Mouse (Mus musculus) myocyte (in vitro differentiated cells): ENCODE data around the gene Lcn2. TPM values are rescaled to one million over a fixed set of nuclear protein-coding genes. Genes with fewer than 3 reads are reported as not detected.

Experiments used
- H3K27me3 ChIP-seq: one replicate; pipeline ENCODE4 v1.6.1; 2011; ENCODE audit not compliant: control insufficient read depth, insufficient read depth, insufficient read length
- H3K36me3 ChIP-seq: one replicate; pipeline ENCODE4 v1.6.1; 2011; ENCODE audit not compliant: control insufficient read depth, insufficient read depth
- H3K4me2 ChIP-seq: one replicate; pipeline ENCODE4 v1.6.1; 2011; ENCODE audit warnings: low read depth, control low read depth
- H3K4me3 ChIP-seq: one replicate; pipeline ENCODE4 v1.5.1; 2011; ENCODE audit warnings: mild to moderate bottlenecking, control low read depth, moderate library complexity
- H3K79me2 ChIP-seq: one replicate; pipeline ENCODE4 v1.6.1; 2011; ENCODE audit not compliant: control insufficient read depth, insufficient read depth
- H3ac ChIP-seq: one replicate; pipeline ENCODE4 v1.6.1; 2011; ENCODE audit not compliant: control insufficient read depth, insufficient read length
- CEBPB ChIP-seq: IDR thresholded peaks from 2 replicates; pipeline ENCODE4 v1.6.1; 2011; ENCODE audit warnings: mild to moderate bottlenecking, moderate library complexity; ENCODE audit not compliant: poor library complexity, insufficient read depth, severe bottlenecking
- E2F4 ChIP-seq: IDR thresholded peaks from one replicate; pipeline ENCODE4 v1.6.1; 2011; ENCODE audit warnings: mild to moderate bottlenecking, control low read depth, moderate library complexity; ENCODE audit not compliant: insufficient read depth
- MAX ChIP-seq: IDR thresholded peaks from one replicate; pipeline ENCODE4 v1.6.1; 2011; ENCODE audit warnings: low read depth, mild to moderate bottlenecking, control low read depth
- MYOD1 ChIP-seq, 3 experiments: IDR thresholded peaks; one replicate each; pipeline ENCODE4 v1.6.1; 2011; ENCODE audit warnings: control low read depth in 2 of 3, low read depth in 2 of 3, mild to moderate bottlenecking in 2 of 3, moderate library complexity in 1 of 3; ENCODE audit not compliant: insufficient read length in 2 of 3, control insufficient read depth in 1 of 3
- MYOG ChIP-seq, 3 experiments: IDR thresholded peaks; one replicate each; pipeline ENCODE4 v1.6.1; 2011; ENCODE audit warnings: control low read depth in 2 of 3, low read depth in 2 of 3, mild to moderate bottlenecking in 2 of 3; ENCODE audit not compliant: insufficient read length in 2 of 3, control insufficient read depth in 1 of 3, insufficient read depth in 1 of 3
- POLR2A ChIP-seq: IDR thresholded peaks from one replicate; pipeline ENCODE4 v1.6.1; 2011; ENCODE audit warnings: low read depth, mild to moderate bottlenecking, control low read depth, moderate library complexity; ENCODE audit not compliant: insufficient read length
- POLR2AphosphoS2 ChIP-seq: IDR thresholded peaks from one replicate; pipeline ENCODE4 v1.6.1; 2011; ENCODE audit warnings: low read depth, control low read depth; ENCODE audit not compliant: insufficient read length
- REST ChIP-seq: IDR thresholded peaks from one replicate; pipeline ENCODE4 v1.6.1; 2011; ENCODE audit warnings: mild to moderate bottlenecking, control low read depth, moderate library complexity; ENCODE audit not compliant: insufficient read depth, insufficient read length
- SRF ChIP-seq: IDR thresholded peaks from one replicate; pipeline ENCODE4 v1.6.1; 2011; ENCODE audit warnings: low read depth; ENCODE audit not compliant: control insufficient read depth, insufficient read length
- TCF12 ChIP-seq: IDR thresholded peaks from one replicate; pipeline ENCODE4 v1.6.1; 2011; ENCODE audit warnings: mild to moderate bottlenecking, control low read depth; ENCODE audit not compliant: poor library complexity, insufficient read depth, severe bottlenecking
- TCF3 ChIP-seq: IDR thresholded peaks from one replicate; pipeline ENCODE4 v1.6.1; 2011; ENCODE audit warnings: low read depth, control low read depth; ENCODE audit not compliant: insufficient read length
- USF1 ChIP-seq: IDR thresholded peaks from one replicate; pipeline ENCODE4 v1.6.1; 2011; ENCODE audit warnings: low read depth, mild to moderate bottlenecking, control low read depth, moderate library complexity
- polyA plus RNA-seq: library from polyadenylated mRNA; unstranded; fragments of >200 nt; fragmentation: generic; extraction: Trizol; gene quantifications from one replicate; pipeline ENCODE4 v1.2.1, GENCODE M21; 2012; ENCODE audit warnings: missing spikeins

The Lcn2 gene
- polyA plus RNA-seq: 0.02 TPM

DNA sequence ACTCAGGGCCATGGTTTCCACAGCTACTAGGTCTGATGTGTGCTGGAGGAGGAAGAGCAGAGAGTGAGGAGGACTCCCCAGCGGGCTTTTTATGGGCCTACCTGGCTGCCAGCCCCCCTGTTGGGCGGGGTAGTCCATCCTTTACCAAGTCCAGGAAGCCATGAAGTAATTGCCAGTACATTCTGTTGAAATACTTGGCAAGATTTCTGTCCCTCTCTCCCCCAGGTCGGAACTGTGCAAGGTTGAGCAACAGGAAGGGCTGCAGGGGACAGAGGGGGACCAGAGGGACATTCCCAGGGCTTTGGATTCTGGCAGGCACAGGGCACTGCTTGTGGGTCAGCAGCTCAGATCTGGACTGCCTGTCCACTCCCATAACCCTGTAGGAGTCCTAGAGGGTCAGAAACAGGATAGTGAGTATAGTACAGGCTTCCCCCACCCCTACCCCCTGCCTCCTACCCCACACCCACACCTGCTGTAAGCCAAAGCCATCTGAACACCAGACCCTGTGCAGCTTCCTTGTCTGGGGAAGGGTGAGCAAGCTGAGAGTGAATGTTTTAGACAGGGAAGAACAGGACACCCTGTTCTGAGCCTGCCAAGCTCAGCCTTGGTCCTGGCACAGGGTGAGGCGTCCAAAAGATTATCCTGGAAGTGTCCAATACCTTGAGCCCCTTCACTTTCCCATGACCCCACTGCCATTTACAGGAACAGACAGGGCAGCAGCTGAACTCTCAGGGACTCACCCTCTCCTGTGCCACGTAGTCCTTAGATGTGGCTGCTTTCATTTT, at the start of gene Lcn2:
Gene Lcn2, minus strand, starts transcription at position 547 of the 785 bp plus-strand sequence.
- no peak within 1 kb of the TSS for H3ac ChIP-seq
- peaks cover 19% of the 10 kb centered on the region for H3K27me3 ChIP-seq
- H3K4me2 ChIP-seq: no peak within 1 kb of the TSS
- no peaks in the 10 kb centered on the region for H3K79me2 ChIP-seq
- H3K36me3 ChIP-seq: no peaks in the 10 kb centered on the region
- TF ChIP-seq SRF: no peak
- no peak for TF ChIP-seq E2F4
- no peak for TF ChIP-seq POLR2AphosphoS2
- TF ChIP-seq TCF3: no peak
- TF ChIP-seq CEBPB: no peak
- no peak within 1 kb of the TSS for H3K4me3 ChIP-seq

DNA sequence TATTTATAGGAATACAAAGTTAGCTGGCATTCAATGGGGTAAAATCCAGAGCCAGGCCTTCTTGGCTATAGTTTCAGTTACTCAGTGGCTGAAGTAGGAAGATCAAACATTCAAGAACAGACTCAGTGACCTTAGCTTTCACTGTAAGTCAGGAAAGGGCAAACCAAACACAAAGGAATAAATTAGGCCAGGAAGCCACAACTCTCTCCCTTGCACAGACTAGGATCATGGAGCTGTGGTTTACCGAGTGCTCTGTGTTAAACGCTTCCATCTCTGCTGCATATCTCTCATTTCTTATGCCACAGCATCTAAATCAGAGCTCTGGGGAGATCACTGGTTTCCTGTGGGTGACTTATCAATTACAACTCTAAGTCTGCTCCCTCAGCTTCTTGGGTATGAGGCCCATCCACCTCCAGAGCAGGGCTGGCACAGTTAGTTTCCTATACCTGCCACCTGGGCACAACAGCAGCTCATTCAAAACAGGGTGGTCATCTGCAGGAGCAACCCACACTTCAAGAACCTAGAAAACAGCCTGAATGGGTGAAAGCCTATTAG, 49.6 kb upstream of the Lcn2 start:
- Histone ChIP-seq H3K4me3 (no peak overlapping the region), H3K36me3 (no peaks in the 10 kb centered on the region), H3K27me3 (no peaks in the 10 kb centered on the region), H3ac (no peak overlapping the region), H3K4me2 (peak overlapping the region; percentile 37), H3K79me2 (peaks cover 69% of the 10 kb centered on the region)
- TF ChIP-seq MYOD1 (IDR thresholded peaks at IDR 0.05; ENCODE audit: control insufficient read depth in 1 of 3, insufficient read length in 2 of 3, low read depth in 2 of 3) (no peak), USF1 (no peak), MAX (no peak), CEBPB (no peak), MYOG (IDR thresholded peaks at IDR 0.05; ENCODE audit: control insufficient read depth in 1 of 3, insufficient read depth in 1 of 3, insufficient read length in 2 of 3, low read depth in 2 of 3) (no peak), E2F4 (no peak), POLR2AphosphoS2 (no peak), REST (no peak), TCF3 (no peak), TCF12 (no peak), SRF (no peak), POLR2A (no peak)

DNA sequence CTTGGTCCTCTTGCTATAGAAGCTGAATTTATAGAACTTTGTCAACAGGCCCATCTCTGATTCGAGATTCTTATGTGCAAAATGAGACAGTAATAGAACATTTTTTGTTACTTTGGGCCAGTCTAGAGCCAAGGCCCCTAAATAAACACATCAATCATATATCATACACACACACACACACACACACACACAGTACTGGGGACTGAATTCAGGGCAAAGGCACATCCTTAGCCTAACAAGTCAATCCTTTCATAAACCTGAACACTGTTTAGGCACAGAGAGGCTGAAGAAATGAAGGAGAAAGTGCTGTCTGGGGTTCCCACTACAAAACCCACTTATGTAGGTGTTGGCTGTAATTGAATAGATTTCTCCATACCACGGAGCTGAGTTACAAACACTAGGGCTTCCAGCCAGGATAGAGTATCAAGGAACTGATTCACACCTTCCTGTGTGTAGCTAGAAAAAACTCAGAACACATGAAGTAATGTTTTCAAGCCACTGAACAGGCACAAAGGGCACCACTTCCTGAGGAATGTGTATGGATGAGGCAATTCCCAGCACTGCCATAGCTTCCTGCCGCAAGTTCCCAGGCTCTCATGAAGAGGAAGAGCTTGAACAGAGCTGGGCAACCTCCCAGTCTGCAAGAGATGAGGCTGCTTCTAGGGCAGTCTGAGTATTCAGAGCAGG, 48.8 kb upstream of the Lcn2 start:
- H3K36me3 ChIP-seq: no peaks in the 10 kb centered on the region
- H3ac ChIP-seq: no peak overlapping the region
- TF ChIP-seq CEBPB: peak; percentile 63; the same call in 1 of the 2 replicates
- no peak for TF ChIP-seq MYOG (IDR thresholded peaks at IDR 0.05; ENCODE audit: control insufficient read depth in 1 of 3, insufficient read depth in 1 of 3, insufficient read length in 2 of 3, low read depth in 2 of 3)
- peaks cover 63% of the 10 kb centered on the region for H3K79me2 ChIP-seq
- no peaks in the 10 kb centered on the region for H3K27me3 ChIP-seq
- H3K4me3 ChIP-seq: no peak overlapping the region
- H3K4me2 ChIP-seq: peak overlapping the region; percentile 37

DNA sequence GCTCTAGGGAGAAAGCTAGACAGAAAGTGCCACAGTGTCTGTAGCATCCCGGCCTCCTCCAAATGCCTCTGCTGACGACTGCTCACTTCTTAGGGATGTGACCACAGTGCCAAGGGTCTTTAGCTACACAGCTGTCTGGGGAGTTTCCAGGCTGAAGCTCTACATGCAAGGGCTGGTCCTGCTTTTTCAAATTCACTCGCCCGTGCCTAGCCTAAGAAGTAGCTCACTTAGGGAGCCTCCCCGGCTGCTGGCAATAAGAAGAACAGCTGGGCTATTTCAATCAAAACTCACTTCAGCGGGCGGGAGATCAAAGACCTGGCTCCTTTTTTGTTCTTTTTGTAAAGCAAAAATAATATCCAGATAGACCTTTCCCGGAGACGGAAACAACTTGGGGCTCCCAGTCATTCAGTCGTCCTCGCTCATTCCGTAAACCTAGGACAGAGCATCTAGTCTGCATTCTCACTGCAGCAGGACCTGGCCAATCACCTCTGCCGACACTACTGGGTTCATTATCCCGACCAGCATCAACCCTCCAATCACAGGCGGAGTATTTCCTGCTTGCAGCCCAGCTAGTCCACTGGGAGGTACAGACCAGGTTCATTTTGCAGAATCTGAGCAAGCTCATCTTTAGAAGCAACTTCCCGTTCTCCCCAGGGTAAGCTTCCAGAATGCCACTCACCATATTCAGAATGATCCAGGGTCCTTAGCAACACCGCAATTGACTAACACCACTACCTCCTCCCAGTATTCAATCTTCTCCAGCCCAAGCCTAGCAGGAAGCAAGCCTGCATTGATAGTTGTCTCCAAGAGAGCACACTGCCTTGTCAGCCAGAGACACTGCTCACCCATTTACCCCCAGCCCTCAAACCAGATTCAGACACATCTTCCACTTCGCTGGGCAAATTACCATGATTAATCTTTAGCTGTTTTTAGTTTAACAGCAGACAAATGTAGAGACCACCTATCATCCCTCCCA, 42.9 kb upstream of the Lcn2 start:
- H3ac ChIP-seq: no peak overlapping the region
- peak overlapping the region; percentile 8 for H3K4me3 ChIP-seq
- H3K36me3 ChIP-seq: no peaks in the 10 kb centered on the region
- H3K79me2 ChIP-seq: peaks cover 68% of the 10 kb centered on the region
- TF ChIP-seq POLR2AphosphoS2 (no peak), USF1 (no peak), E2F4 (no peak), MYOG (IDR thresholded peaks at IDR 0.05; ENCODE audit: control insufficient read depth in 1 of 3, insufficient read depth in 1 of 3, insufficient read length in 2 of 3, low read depth in 2 of 3) (no peak), SRF (no peak), POLR2A (no peak), MYOD1 (IDR thresholded peaks at IDR 0.05; ENCODE audit: control insufficient read depth in 1 of 3, insufficient read length in 2 of 3, low read depth in 2 of 3) (no peak), CEBPB (no peak), MAX (no peak), TCF12 (no peak), REST (no peak), TCF3 (no peak)
- H3K27me3 ChIP-seq: no peaks in the 10 kb centered on the region
- peak overlapping the region; percentile 65 for H3K4me2 ChIP-seq
